Mouse (Mus musculus): ENCODE results near the gene Ggt6. TPM values are rescaled to one million over a fixed set of nuclear protein-coding genes. Genes with fewer than 3 reads are reported as not detected.
"Not testable (repeated sequence)": the region's sequence is repeated elsewhere in the genome, so short reads cannot be mapped to it uniquely, and the experiment has no call there.

The Ggt6 gene
- total RNA-seq, 2 experiments from 2014 or later, result 0.28 TPM; not detected in 1

GRCm38 (mm10) chr11:72440597-72440964 lies 5.3 kb downstream of the Ggt6 start:
- not testable (repeated sequence) for DNase-seq

- peak; percentile 99 for DNase-seq
Measured at GRCm38 (mm10) chr11:72440965-72441664, 5.8 kb downstream of the Ggt6 start, which contains the start of gene Mybbp1a. Gene Mybbp1a (plus strand): TSS chr11:72441355.

- DNase-seq, result no peak
Measured at GRCm38 (mm10) chr11:72446311-72447105, 11.2 kb downstream of the Ggt6 start.

- DNase-seq, result no peak
Measured at GRCm38 (mm10) chr11:72447475-72447874, 12.1 kb downstream of the Ggt6 start.

DNA sequence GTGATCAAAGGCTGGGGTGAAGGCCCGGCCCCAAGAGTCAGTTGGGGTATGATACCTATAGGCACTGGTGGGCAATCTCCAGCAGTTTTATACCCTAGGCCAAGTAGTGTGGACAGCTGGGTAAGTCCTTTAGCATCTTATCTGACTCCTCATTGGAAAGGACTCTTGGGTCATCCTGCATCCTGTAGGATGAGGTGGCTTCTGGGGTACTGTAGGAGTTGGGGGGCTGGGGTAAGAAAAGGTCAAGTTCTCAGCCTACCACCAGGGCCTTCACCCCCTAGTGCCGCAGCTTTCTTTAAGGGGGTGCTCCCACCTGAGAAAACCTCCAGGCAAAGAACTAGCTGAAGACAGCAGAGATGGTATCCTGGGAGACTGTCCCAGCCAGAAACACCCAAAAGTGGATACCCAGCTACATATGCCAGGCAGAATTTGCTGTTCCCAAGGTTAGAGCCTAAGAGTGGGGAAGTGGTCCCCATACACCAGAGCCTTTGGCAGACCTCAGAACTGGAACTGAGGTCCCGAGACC lies 16.9 kb downstream of the Ggt6 start:
- no peak for DNase-seq

GRCm38 (mm10) chr11:72453105-72453953 lies 18.0 kb downstream of the Ggt6 start:
- DNase-seq, result no peak

DNA sequence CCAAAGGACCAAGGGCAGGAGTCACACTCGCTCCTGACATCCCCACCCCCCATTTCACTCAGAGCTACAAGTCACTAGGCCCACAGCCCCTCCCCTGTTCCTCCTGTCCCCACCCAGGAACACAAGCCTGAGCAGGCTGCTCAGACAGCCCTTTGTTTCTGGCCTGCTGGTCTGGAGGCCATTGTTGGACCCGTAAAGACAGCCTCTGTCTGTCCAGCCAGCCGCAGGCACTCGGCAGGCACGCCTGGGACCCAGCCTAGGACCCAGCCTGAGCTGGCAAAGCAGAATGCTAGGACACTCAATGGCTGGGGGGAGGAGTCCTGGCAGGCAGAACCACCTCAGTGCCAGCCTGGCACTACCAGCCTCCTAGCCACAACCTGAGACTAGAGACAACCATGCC lies 20.4 kb downstream of the Ggt6 start:
- no peak for DNase-seq

DNA sequence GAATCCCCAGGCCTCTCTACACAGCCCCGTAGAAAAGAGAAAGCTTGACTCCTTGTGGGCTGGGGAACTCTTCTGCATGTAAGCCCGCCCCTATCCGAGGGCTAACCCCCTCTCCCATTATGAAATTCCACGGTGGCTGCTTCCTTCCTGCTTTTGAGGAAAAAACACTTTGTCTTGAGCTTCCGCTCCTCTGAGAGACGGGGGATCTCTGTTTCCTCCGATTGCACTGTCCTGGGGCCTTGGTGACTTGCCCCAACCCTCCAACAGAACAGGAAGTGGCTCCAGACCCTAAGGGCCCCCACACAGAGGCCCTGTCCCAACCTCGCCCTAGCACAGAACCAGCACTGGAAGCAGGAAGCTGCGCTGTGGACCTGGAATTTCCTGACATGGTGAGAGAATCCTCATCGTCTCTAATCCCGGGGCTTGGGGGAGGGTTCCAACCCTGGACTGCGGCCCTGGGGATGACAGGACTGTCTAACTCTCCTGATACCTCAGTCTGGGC lies 22.7 kb downstream of the Ggt6 start:
- no peak for DNase-seq

DNA sequence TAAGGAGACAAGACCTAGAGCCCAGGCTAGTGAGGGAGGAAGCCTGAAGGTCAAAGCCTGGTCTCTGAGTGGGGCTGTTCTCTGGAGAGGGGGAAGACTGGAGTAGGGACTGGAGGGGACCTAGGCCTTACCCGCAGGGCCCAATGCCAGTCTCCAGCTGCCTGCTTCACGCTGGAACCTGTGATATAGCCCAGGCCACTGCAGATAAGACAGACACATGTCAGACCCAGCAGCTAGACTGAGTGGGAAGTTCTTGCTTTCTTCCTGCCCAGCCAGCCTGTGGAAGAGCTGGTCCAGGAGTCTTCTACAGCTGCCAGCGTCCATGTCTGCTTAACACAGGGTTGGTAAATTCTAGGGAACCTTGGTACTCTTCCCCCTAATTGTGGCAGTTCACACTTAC lies 23.2 kb downstream of the Ggt6 start:
- no peak for DNase-seq

- DNase-seq, result no peak
Measured at GRCm38 (mm10) chr11:72461500-72461981, 26.2 kb downstream of the Ggt6 start.

- no peak for DNase-seq
Measured at GRCm38 (mm10) chr11:72464821-72465220, 29.5 kb downstream of the Ggt6 start.

DNA sequence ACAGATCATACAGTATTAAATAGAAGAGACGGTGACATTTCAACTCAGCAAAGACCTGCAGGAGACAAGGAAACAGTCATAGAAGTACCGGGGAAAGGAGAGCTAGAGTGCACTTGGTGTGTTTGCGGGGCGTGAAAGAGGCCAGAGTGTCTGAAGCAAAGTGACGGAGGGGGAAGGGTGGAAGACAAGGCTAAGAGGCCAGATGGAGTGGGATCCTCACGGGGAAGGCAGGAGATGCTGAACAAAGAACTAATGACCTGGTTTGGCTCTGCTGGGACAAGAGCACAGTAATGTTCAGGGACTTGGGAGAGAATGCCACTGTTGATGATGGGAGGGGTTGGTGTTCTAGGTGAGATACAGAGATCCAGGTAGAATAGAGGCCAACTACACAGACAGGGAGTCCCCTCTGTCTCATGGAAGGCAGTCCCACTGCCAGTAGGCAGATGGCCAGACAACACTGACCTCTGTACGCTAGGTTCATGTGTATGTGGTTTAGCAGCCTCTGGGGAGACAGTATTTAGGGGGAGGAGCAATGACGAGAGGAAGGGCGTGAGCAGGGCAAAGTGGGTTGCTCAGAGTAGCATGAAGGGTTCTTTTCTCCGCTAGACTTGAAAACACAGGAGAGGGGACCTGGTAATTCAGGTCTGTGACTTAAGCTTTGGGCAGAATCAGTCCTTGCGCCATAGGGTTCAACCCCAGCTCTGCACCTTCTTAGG lies 30.8 kb downstream of the Ggt6 start:
- no peak for DNase-seq

- no peak for DNase-seq
Measured at GRCm38 (mm10) chr11:72466694-72467507, 31.6 kb downstream of the Ggt6 start.

DNA sequence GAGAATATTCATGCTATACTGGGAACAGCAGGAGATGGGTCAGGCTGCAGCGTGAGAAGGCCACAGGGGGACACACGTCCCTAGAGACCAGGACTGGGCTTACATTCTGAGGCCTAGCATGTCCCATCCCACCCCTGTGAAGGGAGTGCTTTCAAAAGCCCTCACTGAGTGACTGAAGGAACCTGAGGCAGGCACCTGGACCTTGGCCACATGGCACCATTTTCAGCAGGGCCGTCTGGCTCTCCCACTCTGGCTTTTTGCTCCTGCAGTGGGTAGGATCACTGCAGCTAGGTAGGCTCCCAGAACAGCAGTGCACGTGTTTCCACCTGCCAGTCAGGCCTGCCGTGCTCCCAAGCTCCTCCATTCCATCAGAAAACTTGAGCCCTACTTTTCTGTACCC lies 33.2 kb downstream of the Ggt6 start:
- DNase-seq, result no peak

DNA sequence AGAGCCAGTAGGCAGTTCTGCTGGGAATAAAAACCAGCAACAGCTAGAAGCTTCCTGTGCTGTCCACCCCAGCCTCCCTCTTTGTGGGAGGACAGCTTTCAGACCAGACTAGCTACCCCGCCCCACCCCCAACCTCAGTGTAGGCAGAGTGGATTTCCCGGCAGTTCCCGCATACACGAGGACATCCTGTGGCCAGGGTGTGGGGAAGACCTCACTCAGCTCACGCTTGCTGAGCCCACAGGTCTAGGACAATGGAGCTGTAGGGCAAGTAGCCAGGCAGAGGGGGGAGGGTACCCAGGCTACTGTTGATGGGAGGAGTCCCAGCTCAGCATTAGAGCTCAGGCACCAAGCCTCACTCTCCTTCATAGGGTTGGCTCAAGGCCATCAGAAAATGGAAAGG lies 33.9 kb downstream of the Ggt6 start:
- DNase-seq, result peak; percentile 58

DNA sequence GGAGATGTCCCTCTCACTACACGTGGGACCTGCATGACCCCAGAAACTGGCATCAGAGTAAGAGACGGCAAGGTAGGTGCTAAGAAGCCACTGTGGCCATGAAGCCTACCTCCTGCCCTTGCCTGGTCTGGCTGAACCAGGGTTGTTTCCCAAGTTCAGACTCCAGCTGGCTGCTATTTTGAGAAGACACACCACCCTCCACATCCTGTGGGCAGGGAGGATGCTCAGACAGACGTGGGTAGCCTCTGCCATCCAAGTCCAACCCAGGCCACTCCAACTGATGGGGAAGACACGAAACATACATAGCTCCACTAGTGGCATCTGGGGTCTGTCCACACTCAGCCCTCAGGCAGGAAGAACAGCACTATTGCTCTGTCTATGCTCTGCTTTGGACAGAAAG lies 34.7 kb downstream of the Ggt6 start:
- DNase-seq, result no peak

DNA sequence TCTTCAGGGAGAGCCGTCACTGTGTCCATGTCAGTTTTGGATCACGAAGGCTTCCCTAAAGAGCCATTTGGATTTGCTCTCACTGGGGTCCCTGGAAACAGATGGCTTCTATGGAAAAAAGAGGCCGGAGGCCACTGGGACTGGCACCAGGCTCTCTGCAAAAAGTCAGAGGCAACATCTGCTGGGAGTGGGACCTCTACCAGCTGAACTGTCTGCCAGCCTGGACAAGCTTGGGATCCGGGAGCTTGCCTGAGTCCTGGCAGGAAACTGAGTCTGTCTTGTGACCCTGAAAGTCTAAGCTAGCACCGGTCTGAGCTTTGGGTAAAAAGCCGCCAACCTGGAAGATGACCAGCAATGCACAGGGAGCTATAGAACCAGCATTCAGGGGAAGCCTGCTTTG lies 36.1 kb downstream of the Ggt6 start:
- no peak for DNase-seq

DNA sequence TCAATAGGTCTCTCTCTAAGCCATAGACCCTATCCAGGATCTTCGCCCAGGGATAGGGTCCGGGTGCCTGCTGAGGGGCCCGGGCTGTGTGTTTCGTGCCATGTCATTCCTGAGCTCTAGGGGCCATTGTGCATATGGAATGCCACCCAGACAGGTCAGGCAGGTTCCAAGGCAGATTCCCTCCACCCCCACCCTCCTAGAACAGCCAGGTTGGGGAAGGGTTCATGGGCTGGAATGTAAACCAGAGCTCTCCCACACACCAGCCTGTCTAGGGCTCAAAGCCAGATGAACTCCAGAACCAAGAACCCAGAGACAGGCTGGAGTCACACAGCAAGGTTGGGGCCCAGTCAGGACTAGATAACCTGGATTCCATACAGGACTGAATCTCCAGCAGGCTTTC lies 38.2 kb downstream of the Ggt6 start:
- no peak for DNase-seq

DNA sequence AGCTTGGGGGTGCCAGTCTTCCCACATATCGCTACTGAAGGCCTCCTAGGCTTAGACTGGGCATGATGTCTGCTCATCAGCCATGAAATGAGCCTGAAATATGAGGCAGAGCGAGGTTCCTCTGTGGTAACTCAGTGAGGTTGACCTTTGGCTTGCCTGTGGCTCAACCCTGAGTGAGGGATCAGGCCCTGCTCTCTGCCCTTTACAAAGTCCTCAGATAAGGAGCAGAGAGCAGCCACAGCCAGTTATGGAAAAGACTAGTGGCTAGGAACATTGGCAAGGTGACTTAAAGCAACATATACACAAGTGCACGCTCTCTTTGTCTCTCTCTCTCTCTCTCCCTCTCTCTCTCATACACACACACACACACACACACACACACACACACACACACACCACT lies 39.6 kb downstream of the Ggt6 start:
- DNase-seq, result no peak

DNA sequence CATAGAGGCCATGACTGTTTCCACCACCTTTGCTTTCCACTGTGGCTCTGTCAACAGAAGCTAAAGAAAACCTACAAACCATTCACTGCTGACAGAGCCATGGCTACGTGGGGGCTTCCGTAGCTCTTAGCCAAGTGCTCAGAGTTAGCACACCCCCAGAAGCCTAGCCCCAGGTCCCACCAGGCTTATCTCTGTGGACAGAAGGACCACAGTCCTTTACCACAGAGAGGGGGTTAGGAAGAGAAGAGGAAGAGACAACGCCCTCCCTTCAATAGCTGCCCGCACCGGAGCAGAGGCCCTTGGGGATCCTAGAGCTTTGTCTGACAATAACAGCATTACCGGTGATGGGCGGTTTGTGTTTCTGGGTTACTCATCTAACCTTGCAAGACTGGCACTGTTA lies 40.1 kb downstream of the Ggt6 start:
- DNase-seq, result no peak
